Mouse (Mus musculus): ENCODE results near the gene Nanp. TPM values are rescaled to one million over a fixed set of nuclear protein-coding genes. Genes with fewer than 3 reads are reported as not detected.

The Nanp gene
- polyA plus RNA-seq, 1 experiment from 2014 or later: 45.2 TPM

- no peaks in the 10 kb centered on the region for H3K9me3 ChIP-seq
- no peak for ATAC-seq (ENCODE audit: insufficient number of reproducible peaks, low FRiP score, low TSS enrichment, low read depth)
- H3K27ac ChIP-seq: no peak overlapping the region
- H3K4me1 ChIP-seq: 0 out of 2 replicates have a peak, but pooled peaks cover 5% of the 10 kb centered on the region
- WGBS: 81% methylated on average over 4 of the region's 4 CpGs
- H3K4me3 ChIP-seq: no peak overlapping the region
- no peak overlapping the region for H3K4me2 ChIP-seq
- no peaks in the 10 kb centered on the region for H3K36me3 ChIP-seq
- H3K9ac ChIP-seq: no peak overlapping the region
- no peaks in the 10 kb centered on the region for H3K27me3 ChIP-seq
Observed at GRCm38 (mm10) chr2:150995324-150995723, 43.9 kb downstream of the Nanp start.

GRCm38 (mm10) chr2:150991050-150991449, 48.1 kb downstream of the Nanp start:
- 78% methylated on average over 4 of the region's 4 CpGs for WGBS
- Histone ChIP-seq H3K36me3 (no peaks in the 10 kb centered on the region), H3K4me2 (no peak overlapping the region), H3K27ac (no peak overlapping the region), H3K4me3 (no peak overlapping the region), H3K4me1 (no peaks in the 10 kb centered on the region), H3K27me3 (no peaks in the 10 kb centered on the region), H3K9me3 (no peaks in the 10 kb centered on the region), H3K9ac (no peak overlapping the region)
- ATAC-seq (ENCODE audit: insufficient number of reproducible peaks, low FRiP score, low TSS enrichment, low read depth): no peak

GRCm38 (mm10) chr2:150990506-150990905, 48.7 kb downstream of the Nanp start:
- Histone ChIP-seq H3K4me2 (no peak overlapping the region), H3K9ac (no peak overlapping the region), H3K36me3 (no peaks in the 10 kb centered on the region), H3K27ac (no peak overlapping the region), H3K4me1 (no peaks in the 10 kb centered on the region), H3K27me3 (no peaks in the 10 kb centered on the region), H3K4me3 (no peak overlapping the region), H3K9me3 (no peaks in the 10 kb centered on the region)
- no peak for ATAC-seq (ENCODE audit: insufficient number of reproducible peaks, low FRiP score, low TSS enrichment, low read depth)
- 59% methylated on average over 2 of the region's 2 CpGs for WGBS

- Histone ChIP-seq H3K9ac (no peak overlapping the region), H3K4me3 (no peak overlapping the region), H3K36me3 (no peaks in the 10 kb centered on the region), H3K9me3 (no peaks in the 10 kb centered on the region), H3K27ac (no peak overlapping the region), H3K4me2 (no peak overlapping the region), H3K27me3 (no peaks in the 10 kb centered on the region), H3K4me1 (no peaks in the 10 kb centered on the region)
- ATAC-seq (ENCODE audit: insufficient number of reproducible peaks, low FRiP score, low TSS enrichment, low read depth): no peak
- 97% methylated on average over 2 of the region's 2 CpGs for WGBS
Observed at GRCm38 (mm10) chr2:150985359-150985758, 53.8 kb downstream of the Nanp start.

GRCm38 (mm10) chr2:150982051-150982450, 57.1 kb downstream of the Nanp start:
- H3K9ac ChIP-seq: no peak overlapping the region
- no peaks in the 10 kb centered on the region for H3K9me3 ChIP-seq
- no peaks in the 10 kb centered on the region for H3K36me3 ChIP-seq
- no peak for ATAC-seq (ENCODE audit: insufficient number of reproducible peaks, low FRiP score, low TSS enrichment, low read depth)
- no peaks in the 10 kb centered on the region for H3K27me3 ChIP-seq
- H3K4me2 ChIP-seq: no peak overlapping the region
- no peak overlapping the region for H3K27ac ChIP-seq
- H3K4me1 ChIP-seq: no peaks in the 10 kb centered on the region
- H3K4me3 ChIP-seq: no peak overlapping the region

GRCm38 (mm10) chr2:150981524-150981923, 57.7 kb downstream of the Nanp start:
- no peak overlapping the region for H3K4me3 ChIP-seq
- no peaks in the 10 kb centered on the region for H3K36me3 ChIP-seq
- H3K27ac ChIP-seq: no peak overlapping the region
- no peaks in the 10 kb centered on the region for H3K4me1 ChIP-seq
- no peak overlapping the region for H3K9ac ChIP-seq
- no peak overlapping the region for H3K4me2 ChIP-seq
- no peak for ATAC-seq (ENCODE audit: insufficient number of reproducible peaks, low FRiP score, low TSS enrichment, low read depth)
- 86% methylated on average over 7 of the region's 7 CpGs for WGBS
- H3K9me3 ChIP-seq: no peaks in the 10 kb centered on the region
- no peaks in the 10 kb centered on the region for H3K27me3 ChIP-seq

GRCm38 (mm10) chr2:150979861-150980620, 59.2 kb downstream of the Nanp start:
- Histone ChIP-seq H3K9ac (no peak overlapping the region), H3K27me3 (no peaks in the 10 kb centered on the region), H3K27ac (no peak overlapping the region), H3K9me3 (no peaks in the 10 kb centered on the region), H3K4me3 (no peak overlapping the region), H3K4me2 (no peak overlapping the region), H3K36me3 (no peaks in the 10 kb centered on the region), H3K4me1 (no peaks in the 10 kb centered on the region)
- 87% methylated on average over 14 of the region's 14 CpGs for WGBS
- no peak for ATAC-seq (ENCODE audit: insufficient number of reproducible peaks, low FRiP score, low TSS enrichment, low read depth)

Other genes with a start within 250 kb of the Nanp start
- gene Abhd12, start 134.7 kb downstream of the Nanp start, polyA plus RNA-seq (2015; fragmentation: Nextera tagmentation; extraction: Ambion mirVana): 75.3 and 78.8 TPM in 2 replicates
- 28.9 and 29.1 TPM in 2 replicates for gene Gins1, start 134.0 kb downstream of the Nanp start, polyA plus RNA-seq (2015; fragmentation: Nextera tagmentation; extraction: Ambion mirVana)
- gene Ninl, start within 50 bp of the Nanp start, polyA plus RNA-seq (2015; fragmentation: Nextera tagmentation; extraction: Ambion mirVana): 5.7 and 6.1 TPM in 2 replicates
- gene Gm14151, start 53.0 kb upstream of the Nanp start, polyA plus RNA-seq (2015; fragmentation: Nextera tagmentation; extraction: Ambion mirVana): not detected in 2 replicates
- not detected in 2 replicates for gene Gm14147, start 58.8 kb upstream of the Nanp start, polyA plus RNA-seq (2015; fragmentation: Nextera tagmentation; extraction: Ambion mirVana)

Data from limb, embryonic 15.5 days (tissue).